Mouse (Mus musculus) intestine, embryonic 16.5 days (tissue): Measurements from ENCODE around the gene Rarg. TPM values are rescaled to one million over a fixed set of nuclear protein-coding genes. Genes with fewer than 3 reads are reported as not detected.
A peak's percentile ranks its signal among the peaks of the same experiment; 100 is the strongest.

Experiments used
- ATAC-seq: fragments of 200-750 bp; cut with Nextera tagmentation; 2 replicates; pipeline ENCODE4 v1.8.0; 2017; ENCODE audit warnings: moderate TSS enrichment, moderate library complexity
- H3K27ac ChIP-seq: fragments of 300-500 bp; sonication (generic); 2 replicates; pipeline ENCODE4 v1.5.1; 2014; ENCODE audit warnings: mild to moderate bottlenecking, low read length
- H3K27me3 ChIP-seq: fragments of 300-500 bp; sonication (generic); replicated peaks from 2 replicates; pipeline ENCODE4 v1.6.1; 2014; ENCODE audit warnings: low read length, control low read depth, mixed read lengths; ENCODE audit not compliant: control insufficient read depth, insufficient read depth
- H3K36me3 ChIP-seq: fragments of 300-500 bp; sonication (generic); 2 replicates; pipeline ENCODE4 v1.6.1; 2014; ENCODE audit warnings: low read length, control low read depth; ENCODE audit not compliant: control insufficient read depth, insufficient read depth
- H3K4me1 ChIP-seq: fragments of 300-500 bp; sonication (generic); 2 replicates; pipeline ENCODE4 v1.6.1; 2014; ENCODE audit warnings: low read length, control low read depth, mixed read lengths; ENCODE audit not compliant: control insufficient read depth, insufficient read depth
- H3K4me2 ChIP-seq: fragments of 300-500 bp; sonication (generic); 2 replicates; pipeline ENCODE4 v1.6.1; 2014; ENCODE audit warnings: low read depth, low read length, control low read depth
- H3K4me3 ChIP-seq: fragments of 300-500 bp; sonication (generic); 2 replicates; pipeline ENCODE4 v1.5.1; 2014; ENCODE audit warnings: mild to moderate bottlenecking, low read length
- H3K9ac ChIP-seq: fragments of 300-500 bp; sonication (generic); 2 replicates; pipeline ENCODE4 v1.6.1; 2014; ENCODE audit warnings: low read depth, low read length
- H3K9me3 ChIP-seq: fragments of 300-500 bp; sonication (generic); 2 replicates; pipeline ENCODE4 v1.6.1; 2016; ENCODE audit warnings: low read length, control low read depth; ENCODE audit not compliant: control insufficient read depth
- whole genome bisulfite sequencing: fragments of 180-500 bp; shearing (Covaris S2); extraction: QIAGEN DNeasy Blood & Tissue Kit; methylation state at CpG from one replicate; pipeline ENCODE4 v1.1.7; 2014; 5-methylcytosine and 5-hydroxymethylcytosine counted together
- polyA plus RNA-seq: library from polyadenylated mRNA; unstranded; fragments of >200 nt; fragmentation: Nextera tagmentation; extraction: Ambion mirVana; gene quantifications from 2 replicates; pipeline ENCODE4 v1.2.1, GENCODE M21; 2015

Rarg gene
- polyA plus RNA-seq, 1 experiment from 2014 or later: 14.7 TPM

DNA sequence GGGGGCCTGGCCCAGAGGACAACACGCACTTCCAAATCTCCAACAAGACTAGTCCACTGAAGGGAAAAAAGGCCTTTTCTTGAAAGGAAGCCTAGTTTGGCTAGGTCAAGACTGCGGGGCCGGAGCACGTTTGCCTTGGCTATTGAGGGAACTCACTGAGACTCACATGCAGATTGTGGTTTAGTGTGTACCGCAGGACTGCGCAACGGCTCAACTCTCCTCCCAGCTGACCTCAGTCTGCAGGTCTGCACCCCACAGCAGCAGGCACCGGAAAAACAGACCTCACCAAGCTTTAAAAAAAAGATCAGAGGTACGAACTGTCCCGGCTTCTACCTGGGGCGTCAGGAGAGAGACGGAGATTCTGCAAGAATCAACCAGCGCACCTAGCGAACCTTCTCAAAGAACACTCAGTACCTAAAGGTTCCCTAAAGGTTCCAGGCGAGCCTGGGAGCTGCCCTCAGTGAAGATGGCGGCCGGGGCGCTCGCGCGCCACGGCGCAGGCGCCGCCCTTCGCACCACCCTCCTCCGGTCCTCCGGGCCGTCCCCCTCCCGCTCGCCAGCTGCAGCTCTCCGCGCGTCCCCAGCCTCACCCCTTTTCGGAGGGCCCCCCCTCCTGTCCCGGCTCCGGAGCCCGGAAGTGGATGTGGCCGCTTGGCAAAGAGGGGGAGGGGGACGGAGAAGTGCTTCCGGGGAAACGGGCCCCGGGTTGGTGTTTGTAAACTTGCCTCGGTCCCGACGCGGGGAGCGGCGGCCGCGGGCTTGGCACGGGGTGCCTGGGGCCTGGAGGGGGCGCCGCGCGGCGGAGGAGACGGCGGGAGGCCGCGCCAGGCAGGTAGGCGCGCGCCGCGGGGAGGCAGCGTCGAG, 54.1 kb downstream of the Rarg start, which contains the start of gene Zfp740:
Gene Zfp740, plus strand, starts transcription at position 279 of the 864 bp plus-strand sequence.
- H3K36me3 ChIP-seq: peaks cover 3% of the 10 kb centered on the region; the same call in 1 of the 2 replicates
- H3K4me1 ChIP-seq: peaks cover 32% of the 10 kb centered on the region
- peak within 1 kb of the TSS; percentile 98 for H3K9ac ChIP-seq
- peak within 1 kb of the TSS; percentile 84 for H3K4me3 ChIP-seq
- WGBS: under 1% methylated on average over 66 of the region's 68 CpGs
- H3K9me3 ChIP-seq: no peaks in the 10 kb centered on the region
- ATAC-seq: peak; percentile 97
- H3K4me2 ChIP-seq: peak within 1 kb of the TSS; percentile 84
- H3K27ac ChIP-seq: peak within 1 kb of the TSS; percentile 100
- H3K27me3 ChIP-seq: no peaks in the 10 kb centered on the region

GRCm38 (mm10) chr15:102198841-102199240, 58.5 kb downstream of the Rarg start:
- 73% methylated on average over 4 of the region's 4 CpGs for WGBS
- no peak overlapping the region for H3K4me2 ChIP-seq
- no peak overlapping the region for H3K4me3 ChIP-seq
- no peak overlapping the region for H3K9ac ChIP-seq
- H3K36me3 ChIP-seq: no peaks in the 10 kb centered on the region
- peaks cover 4% of the 10 kb centered on the region; the same call in 1 of the 2 replicates for H3K4me1 ChIP-seq
- ATAC-seq: no peak
- H3K9me3 ChIP-seq: no peaks in the 10 kb centered on the region
- no peak overlapping the region for H3K27ac ChIP-seq
- no peaks in the 10 kb centered on the region for H3K27me3 ChIP-seq

GRCm38 (mm10) chr15:102195373-102195772, 61.9 kb downstream of the Rarg start:
- H3K4me1 ChIP-seq: peaks cover 13% of the 10 kb centered on the region
- no peak overlapping the region for H3K4me3 ChIP-seq
- H3K36me3 ChIP-seq: no peaks in the 10 kb centered on the region
- no peak overlapping the region for H3K27ac ChIP-seq
- H3K9me3 ChIP-seq: no peaks in the 10 kb centered on the region
- no peak overlapping the region for H3K4me2 ChIP-seq
- no peak overlapping the region for H3K9ac ChIP-seq
- ATAC-seq: no peak
- 60% methylated on average over 4 of the region's 4 CpGs for WGBS
- no peaks in the 10 kb centered on the region for H3K27me3 ChIP-seq

GRCm38 (mm10) chr15:102194439-102194838, 62.9 kb downstream of the Rarg start:
- Histone ChIP-seq H3K4me2 (no peak overlapping the region), H3K27me3 (no peaks in the 10 kb centered on the region), H3K4me1 (peaks cover 15% of the 10 kb centered on the region), H3K9me3 (no peaks in the 10 kb centered on the region), H3K9ac (no peak overlapping the region), H3K27ac (no peak overlapping the region), H3K4me3 (no peak overlapping the region), H3K36me3 (no peaks in the 10 kb centered on the region)
- no peak for ATAC-seq
- 84% methylated on average over 4 of the region's 4 CpGs for whole genome bisulfite sequencing

- no peak overlapping the region for H3K4me3 ChIP-seq
- no peak overlapping the region for H3K9ac ChIP-seq
- no peaks in the 10 kb centered on the region for H3K9me3 ChIP-seq
- peaks cover 22% of the 10 kb centered on the region for H3K4me1 ChIP-seq
- 84% methylated on average over 4 of the region's 4 CpGs for WGBS
- H3K27me3 ChIP-seq: no peaks in the 10 kb centered on the region
- 0 out of 2 replicates have a peak overlapping the region, but pooled peaks have one; percentile 9 for H3K27ac ChIP-seq
- no peaks in the 10 kb centered on the region for H3K36me3 ChIP-seq
- ATAC-seq: no peak
- H3K4me2 ChIP-seq: no peak overlapping the region
These were observed 63.7 kb downstream of the Rarg start for GRCm38 (mm10) chr15:102193652-102194051.

- Histone ChIP-seq H3K4me3 (no peak overlapping the region), H3K4me1 (peaks cover 29% of the 10 kb centered on the region), H3K4me2 (no peak overlapping the region), H3K27me3 (no peaks in the 10 kb centered on the region), H3K27ac (no peak overlapping the region), H3K36me3 (no peaks in the 10 kb centered on the region), H3K9me3 (no peaks in the 10 kb centered on the region), H3K9ac (no peak overlapping the region)
- no peak for ATAC-seq
- 31% methylated on average over 5 of the region's 5 CpGs for WGBS
These were observed 64.4 kb downstream of the Rarg start for GRCm38 (mm10) chr15:102192820-102193386.

- H3K27me3 ChIP-seq: no peaks in the 10 kb centered on the region
- H3K4me2 ChIP-seq: no peak overlapping the region
- WGBS: 46% methylated on average over 7 of the region's 7 CpGs
- H3K4me1 ChIP-seq: peaks cover 30% of the 10 kb centered on the region
- no peak overlapping the region for H3K4me3 ChIP-seq
- no peak overlapping the region for H3K27ac ChIP-seq
- H3K9ac ChIP-seq: no peak overlapping the region
- H3K36me3 ChIP-seq: no peaks in the 10 kb centered on the region
- ATAC-seq: no peak
- no peaks in the 10 kb centered on the region for H3K9me3 ChIP-seq
These were observed 65.0 kb downstream of the Rarg start for GRCm38 (mm10) chr15:102192271-102192812.

DNA sequence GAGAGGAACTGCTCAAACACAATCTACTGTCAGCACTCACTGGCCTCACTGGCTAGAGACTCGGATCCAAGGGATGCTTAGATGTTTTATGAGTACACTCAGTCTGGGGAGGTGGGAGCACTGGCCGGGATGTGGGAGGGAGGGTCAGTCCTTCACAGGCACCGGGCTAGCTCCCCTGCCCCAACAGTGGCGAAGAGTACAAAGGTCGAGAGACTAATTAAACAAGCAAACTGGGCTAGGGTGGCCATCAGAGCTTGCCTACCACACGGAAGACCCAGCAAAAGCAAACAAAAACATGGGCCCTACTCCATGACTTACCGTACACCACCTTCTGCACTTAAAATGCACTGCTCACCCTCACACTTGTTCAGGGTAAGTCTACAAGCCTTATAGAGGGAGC, 65.6 kb downstream of the Rarg start:
- 0 out of 2 replicates have a peak, but pooled peaks have one; percentile 12 for ATAC-seq
- 41% methylated on average over 7 of the region's 7 CpGs for WGBS
- H3K27ac ChIP-seq: no peak overlapping the region

DNA sequence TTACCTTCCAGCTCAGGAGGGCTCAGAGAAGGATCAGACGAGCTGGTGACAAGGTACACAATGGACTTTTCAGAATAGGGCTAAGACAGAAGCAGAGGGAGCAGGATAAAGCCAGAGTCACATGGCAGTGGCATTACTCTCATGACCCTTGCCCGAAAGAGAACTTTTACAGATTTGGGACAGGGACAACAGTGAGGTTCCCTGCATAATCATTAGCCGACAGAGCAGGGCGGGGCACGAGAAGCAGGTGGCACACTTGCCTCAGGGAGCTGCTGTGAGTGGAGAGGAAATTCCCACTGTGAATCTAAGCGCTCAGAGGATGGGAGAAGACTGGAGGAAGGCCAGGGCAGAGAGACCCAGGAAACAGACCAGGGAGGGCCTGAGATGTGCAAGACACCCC, 68.4 kb downstream of the Rarg start:
- ATAC-seq: peak; percentile 86
- Histone ChIP-seq H3K27me3 (no peaks in the 10 kb centered on the region), H3K27ac (no peak overlapping the region), H3K4me3 (no peak overlapping the region), H3K4me1 (peaks cover 30% of the 10 kb centered on the region), H3K36me3 (no peaks in the 10 kb centered on the region), H3K9me3 (no peaks in the 10 kb centered on the region), H3K9ac (peak overlapping the region; percentile 62; the same call in 1 of the 2 replicates), H3K4me2 (peak overlapping the region; percentile 8)
- WGBS: 60% methylated on average over 6 of the region's 6 CpGs

More for the DNA sequence above, 65.6 kb downstream of the Rarg start:
- Histone ChIP-seq H3K36me3 (no peaks in the 10 kb centered on the region), H3K9me3 (no peaks in the 10 kb centered on the region), H3K4me1 (peaks cover 30% of the 10 kb centered on the region), H3K4me3 (no peak overlapping the region), H3K27me3 (no peaks in the 10 kb centered on the region), H3K4me2 (no peak overlapping the region), H3K9ac (no peak overlapping the region)
